ENCODE assay signal across 17 mouse cellular contexts in genomic region chr5:130184193-130184856, GRCm38 (mm10). TPM values are rescaled to one million over a fixed set of nuclear protein-coding genes. Genes with fewer than 3 reads are reported as not detected.
A peak's percentile ranks its signal among the peaks of the same experiment; 100 is the strongest.
DNase-seq lines count a peak whose midpoint lies in the region; ATAC-seq lines count a peak whose summit lies in the region.
"Had no signal": no experiment of that assay in that cellular context is flagged by ENCODE, and none has a peak within 500 bp of the region (broad histone marks: within the 10 kb centered on the region; RNA-seq: fewer than 3 reads in every experiment).

No protein-coding gene starts in this region.

- ATAC-seq in liver, embryonic 12.5 days = peak; percentile 36; the same call in 1 of the 2 replicates
- no peak for ATAC-seq in liver, embryonic 11.5 days (replicated peaks; ENCODE audit: low FRiP score)
- peak; percentile 73 for ATAC-seq in intestine, embryonic 16.5 days
- ATAC-seq in megakaryocyte-erythroid progenitor cell, adult 5-6 weeks (replicated peaks; ENCODE audit: low FRiP score, low TSS enrichment, poor library complexity, severe bottlenecking) = peak; percentile 78
- ATAC-seq: forebrain, embryonic 15.5 days had no signal

- H3K4me1 ChIP-seq in liver, embryonic 12.5 days = peaks cover 61% of the 10 kb centered on the region
- H3K4me1 ChIP-seq in liver, embryonic 11.5 days (replicated peaks; ENCODE audit: control insufficient read depth, insufficient read depth, low read length) = peaks cover 10% of the 10 kb centered on the region
- H3K4me1 ChIP-seq in intestine, embryonic 16.5 days (ENCODE audit: control insufficient read depth, insufficient read depth, low read length) = peaks cover 11% of the 10 kb centered on the region
- H3K4me1 ChIP-seq: limb, embryonic 10.5 days had no signal

- H3K4me3 ChIP-seq in liver, embryonic 12.5 days = no peak overlapping the region
- no peak overlapping the region for H3K4me3 ChIP-seq in liver, embryonic 11.5 days (ENCODE audit: low read depth, low read length)
- no peak overlapping the region for H3K4me3 ChIP-seq in intestine, embryonic 16.5 days (ENCODE audit: low read length)
- H3K4me3 ChIP-seq: embryonic facial prominence, embryonic 13.5 days; forebrain, embryonic 15.5 days; layer of hippocampus, adult 2 months; left cerebral cortex, adult 2 months; limb, embryonic 10.5 days had no signal

- 80% methylated on average over 9 of the region's 9 CpGs for WGBS in liver, embryonic 12.5 days (ENCODE audit: insufficient replicate concordance)
- 88% methylated on average over 9 of the region's 9 CpGs for WGBS in liver, embryonic 11.5 days
- WGBS in intestine, embryonic 16.5 days = 79% methylated on average over 9 of the region's 9 CpGs

- 0 out of 2 replicates have a peak overlapping the region, but pooled peaks have one; percentile 41 for H3K27ac ChIP-seq in liver, embryonic 12.5 days
- no peak overlapping the region for H3K27ac ChIP-seq in liver, embryonic 11.5 days (ENCODE audit: low read depth, low read length)
- no peak overlapping the region for H3K27ac ChIP-seq in intestine, embryonic 16.5 days (ENCODE audit: low read length)
- H3K27ac ChIP-seq: embryonic facial prominence, embryonic 13.5 days; forebrain, embryonic 15.5 days; layer of hippocampus, adult 2 months; left cerebral cortex, adult 2 months; limb, embryonic 10.5 days had no signal

- H3K36me3 ChIP-seq in liver, embryonic 12.5 days = peaks cover 22% of the 10 kb centered on the region
- peaks cover 4% of the 10 kb centered on the region; the same call in 1 of the 2 replicates for H3K36me3 ChIP-seq in liver, embryonic 11.5 days (ENCODE audit: control insufficient read depth, insufficient read depth, low read length)
- no peaks in the 10 kb centered on the region for H3K36me3 ChIP-seq in intestine, embryonic 16.5 days (ENCODE audit: control insufficient read depth, insufficient read depth, low read length)

- H3K9ac ChIP-seq in liver, embryonic 12.5 days = no peak overlapping the region
- no peak overlapping the region for H3K9ac ChIP-seq in liver, embryonic 11.5 days (ENCODE audit: low read depth, low read length)
- no peak overlapping the region for H3K9ac ChIP-seq in intestine, embryonic 16.5 days (ENCODE audit: low read depth, low read length)
- H3K9ac ChIP-seq: embryonic facial prominence, embryonic 13.5 days; forebrain, embryonic 15.5 days; lung, embryonic 14.5 days had no signal

- no peaks in the 10 kb centered on the region for H3K27me3 ChIP-seq in liver, embryonic 12.5 days (replicated peaks)
- no peaks in the 10 kb centered on the region for H3K27me3 ChIP-seq in liver, embryonic 11.5 days (replicated peaks; ENCODE audit: control insufficient read depth, insufficient read depth, low read length)
- no peaks in the 10 kb centered on the region for H3K27me3 ChIP-seq in intestine, embryonic 16.5 days (replicated peaks; ENCODE audit: control insufficient read depth, insufficient read depth, low read length)
- H3K27me3 ChIP-seq: embryonic facial prominence, embryonic 13.5 days; forebrain, embryonic 15.5 days had no signal

- DNase-seq in liver, embryonic 11.5 days (ENCODE audit: low spot score) = no peak
- peak; percentile 35 for DNase-seq in adrenal gland, postnatal 25 days
- no peak for DNase-seq in right cerebral cortex, postnatal 14 days
- no peak for DNase-seq in retina, postnatal 1 day
- DNase-seq in heart, adult 11 months = no peak
- DNase-seq: cerebellum, adult 18-20 months; cerebellum, postnatal 36 days; lung, embryonic 14.5 days; thymus, postnatal 4 days had no signal

- H3K4me2 ChIP-seq in liver, embryonic 12.5 days = peak overlapping the region; percentile 3; the same call in 1 of the 2 replicates
- no peak overlapping the region for H3K4me2 ChIP-seq in liver, embryonic 11.5 days
- H3K4me2 ChIP-seq in intestine, embryonic 16.5 days (ENCODE audit: low read depth, low read length) = no peak overlapping the region
- H3K4me2 ChIP-seq: embryonic facial prominence, embryonic 13.5 days; forebrain, embryonic 15.5 days; lung, embryonic 14.5 days had no signal

- H3K9me3 ChIP-seq in liver, embryonic 12.5 days (replicated peaks) = no peaks in the 10 kb centered on the region
- no peaks in the 10 kb centered on the region for H3K9me3 ChIP-seq in liver, embryonic 11.5 days (ENCODE audit: control insufficient read depth, low read length)
- no peaks in the 10 kb centered on the region for H3K9me3 ChIP-seq in intestine, embryonic 16.5 days (ENCODE audit: control insufficient read depth, low read length)
- H3K9me3 ChIP-seq: embryonic facial prominence, embryonic 13.5 days; forebrain, embryonic 15.5 days; limb, embryonic 10.5 days had no signal

RNA-seq across cellular contexts. Expression of gene Rabgef1, which starts 12.7 kb away (rescaled TPM):
- 31.9 and 34.5 TPM in 2 replicates for polyA plus RNA-seq in liver, embryonic 12.5 days (2016; fragmentation: Nextera tagmentation; extraction: Ambion mirVana)
- polyA plus RNA-seq in liver, embryonic 11.5 days (2014; fragmentation: Nextera tagmentation; extraction: Ambion mirVana) = 39.6 and 41.1 TPM in 2 replicates
- total RNA-seq in adrenal gland, postnatal 25 days (2021) = 37.2 and 47.9 TPM in 2 replicates
- 26.1 and 26.8 TPM in 2 replicates for polyA plus RNA-seq in intestine, embryonic 16.5 days (2015; fragmentation: Nextera tagmentation; extraction: Ambion mirVana)
- total RNA-seq in megakaryocyte-erythroid progenitor cell, adult 5-6 weeks (2014; fragmentation: Nextera tagmentation) = 45.4 and 46.7 TPM in 2 replicates
- total RNA-seq in megakaryocyte-erythroid progenitor cell, adult 5-6 weeks (2017) = 56.0 and 60.5 TPM in 2 replicates

RNA-seq across cellular contexts. Expression of gene Tmem248, which starts 32.6 kb away (rescaled TPM):
- polyA plus RNA-seq in liver, embryonic 12.5 days (2016; fragmentation: Nextera tagmentation; extraction: Ambion mirVana) = 45.4 and 46.4 TPM in 2 replicates
- polyA plus RNA-seq in liver, embryonic 11.5 days (2014; fragmentation: Nextera tagmentation; extraction: Ambion mirVana) = 43.3 and 49.0 TPM in 2 replicates
- total RNA-seq in adrenal gland, postnatal 25 days (2021) = 42.0 and 53.0 TPM in 2 replicates
- polyA plus RNA-seq in intestine, embryonic 16.5 days (2015; fragmentation: Nextera tagmentation; extraction: Ambion mirVana) = 27.3 and 28.6 TPM in 2 replicates
- total RNA-seq in megakaryocyte-erythroid progenitor cell, adult 5-6 weeks (2014; fragmentation: Nextera tagmentation) = 42.5 and 48.7 TPM in 2 replicates
- total RNA-seq in megakaryocyte-erythroid progenitor cell, adult 5-6 weeks (2017) = 35.8 and 42.8 TPM in 2 replicates

RNA-seq across cellular contexts. Expression of gene Kctd7, which starts 39.7 kb away (rescaled TPM):
- polyA plus RNA-seq in liver, embryonic 12.5 days (2016; fragmentation: Nextera tagmentation; extraction: Ambion mirVana) = 7.8 and 8.0 TPM in 2 replicates
- 8.5 TPM in 2 replicates for polyA plus RNA-seq in liver, embryonic 11.5 days (2014; fragmentation: Nextera tagmentation; extraction: Ambion mirVana)
- total RNA-seq in adrenal gland, postnatal 25 days (2021) = 18.1 and 21.6 TPM in 2 replicates
- 3.7 and 4.1 TPM in 2 replicates for polyA plus RNA-seq in intestine, embryonic 16.5 days (2015; fragmentation: Nextera tagmentation; extraction: Ambion mirVana)
- total RNA-seq in megakaryocyte-erythroid progenitor cell, adult 5-6 weeks (2014; fragmentation: Nextera tagmentation) = 5.0 and 12.8 TPM in 2 replicates
- 6.6 and 8.2 TPM in 2 replicates for total RNA-seq in megakaryocyte-erythroid progenitor cell, adult 5-6 weeks (2017)
